Mouse (Mus musculus) neural tube, embryonic 15.5 days (tissue): ENCODE measurements at regions not wholly inside any gene's neighbourhood (a gene's known extent, or its start where the extent isn't known, plus 50 kb on each side); places are given as distances from the start of the nearest gene placed in this dataset.

Source experiments
- ATAC-seq: fragments of 200-750 bp; cut with Nextera tagmentation; 2 replicates; pipeline ENCODE4 v1.8.0; 2017; ENCODE audit warnings: mild to moderate bottlenecking, moderate TSS enrichment, moderate library complexity; ENCODE audit not compliant: low FRiP score
- H3K27ac ChIP-seq: fragments of 300-500 bp; sonication (generic); replicated peaks from 2 replicates; pipeline ENCODE4 v1.5.1; 2015; ENCODE audit warnings: mild to moderate bottlenecking, inconsistent platforms
- H3K27me3 ChIP-seq: fragments of 300-500 bp; sonication (generic); replicated peaks from 2 replicates; pipeline ENCODE4 v1.6.1; 2015; ENCODE audit warnings: inconsistent platforms
- H3K36me3 ChIP-seq: fragments of 300-500 bp; sonication (generic); 2 replicates; pipeline ENCODE4 v1.6.1; 2015; ENCODE audit warnings: inconsistent platforms
- H3K4me1 ChIP-seq: fragments of 300-500 bp; sonication (generic); 2 replicates; pipeline ENCODE4 v1.6.1; 2015; ENCODE audit warnings: inconsistent platforms
- H3K4me2 ChIP-seq: fragments of 300-500 bp; sonication (generic); 2 replicates; pipeline ENCODE4 v1.6.1; 2015; ENCODE audit warnings: inconsistent platforms, mild to moderate bottlenecking, moderate library complexity
- H3K4me3 ChIP-seq: fragments of 300-500 bp; sonication (generic); replicated peaks from 2 replicates; pipeline ENCODE4 v1.5.1; 2015; ENCODE audit warnings: mild to moderate bottlenecking, inconsistent platforms
- H3K9ac ChIP-seq: fragments of 300-500 bp; sonication (generic); replicated peaks from 2 replicates; pipeline ENCODE4 v1.6.1; 2015; ENCODE audit warnings: mild to moderate bottlenecking, inconsistent platforms
- H3K9me3 ChIP-seq: fragments of 300-500 bp; sonication (generic); replicated peaks from 2 replicates; pipeline ENCODE4 v1.6.1; 2016; ENCODE audit warnings: inconsistent platforms
- WGBS: fragments of 180-500 bp; shearing (Covaris S2); methylation state at CpG from one replicate; pipeline ENCODE4 v1.1.7; 2015; ENCODE audit warnings: mixed read lengths; 5-methylcytosine and 5-hydroxymethylcytosine counted together

- Histone ChIP-seq H3K36me3 (no peaks in the 10 kb centered on the region), H3K4me3 (no peak overlapping the region), H3K4me1 (no peaks in the 10 kb centered on the region), H3K27me3 (no peaks in the 10 kb centered on the region), H3K4me2 (no peak overlapping the region), H3K9me3 (no peaks in the 10 kb centered on the region), H3K9ac (no peak overlapping the region), H3K27ac (no peak overlapping the region)
- WGBS = 97% methylated on average over 2 of the region's 2 CpGs
- no peak for ATAC-seq
Measured at GRCm38 (mm10) chr4:84805431-84805830, 78.7 kb upstream of the Cntln start.

GRCm38 (mm10) chr4:84793156-84793919 is 90.8 kb upstream of the Cntln start:
- Histone ChIP-seq H3K27ac (no peak overlapping the region), H3K4me2 (no peak overlapping the region), H3K27me3 (no peaks in the 10 kb centered on the region), H3K4me1 (no peaks in the 10 kb centered on the region), H3K9me3 (0 out of 2 replicates have a peak, but pooled peaks cover 2% of the 10 kb centered on the region), H3K4me3 (no peak overlapping the region), H3K36me3 (no peaks in the 10 kb centered on the region), H3K9ac (no peak overlapping the region)
- ATAC-seq = no peak
- 82% methylated on average over 10 of the region's 10 CpGs for WGBS

GRCm38 (mm10) chr4:84786583-84786982 is 97.5 kb upstream of the Cntln start:
- H3K4me2 ChIP-seq = no peak overlapping the region
- no peak for ATAC-seq
- H3K4me1 ChIP-seq = no peaks in the 10 kb centered on the region
- no peaks in the 10 kb centered on the region for H3K9me3 ChIP-seq
- H3K4me3 ChIP-seq = no peak overlapping the region
- no peaks in the 10 kb centered on the region for H3K36me3 ChIP-seq
- WGBS = 65% methylated on average over 6 of the region's 6 CpGs
- no peaks in the 10 kb centered on the region for H3K27me3 ChIP-seq
- H3K27ac ChIP-seq = no peak overlapping the region
- no peak overlapping the region for H3K9ac ChIP-seq

- Histone ChIP-seq H3K36me3 (no peaks in the 10 kb centered on the region), H3K4me2 (no peak overlapping the region), H3K27ac (no peak overlapping the region), H3K4me3 (no peak overlapping the region), H3K4me1 (peaks cover 8% of the 10 kb centered on the region), H3K9ac (no peak overlapping the region), H3K9me3 (no peaks in the 10 kb centered on the region), H3K27me3 (no peaks in the 10 kb centered on the region)
- ATAC-seq = 0 out of 2 replicates have a peak, but pooled peaks have one; percentile 53
- WGBS = 32% methylated on average over 11 of the region's 11 CpGs
Measured at GRCm38 (mm10) chr4:84768161-84768560, 93.1 kb upstream of the Bnc2 start.

- H3K4me3 ChIP-seq = no peak overlapping the region
- 55% methylated on average over 11 of the region's 11 CpGs for WGBS
- no peaks in the 10 kb centered on the region for H3K36me3 ChIP-seq
- H3K9me3 ChIP-seq = no peaks in the 10 kb centered on the region
- H3K4me2 ChIP-seq = no peak overlapping the region
- no peaks in the 10 kb centered on the region for H3K27me3 ChIP-seq
- H3K4me1 ChIP-seq = peaks cover 8% of the 10 kb centered on the region
- no peak overlapping the region for H3K27ac ChIP-seq
- ATAC-seq = no peak
- H3K9ac ChIP-seq = no peak overlapping the region
Measured at GRCm38 (mm10) chr4:84766708-84767425, 91.8 kb upstream of the Bnc2 start.

GRCm38 (mm10) chr4:84757172-84757571 is 82.1 kb upstream of the Bnc2 start:
- Histone ChIP-seq H3K27ac (no peak overlapping the region), H3K27me3 (no peaks in the 10 kb centered on the region), H3K9me3 (no peaks in the 10 kb centered on the region), H3K9ac (no peak overlapping the region), H3K4me3 (no peak overlapping the region), H3K36me3 (no peaks in the 10 kb centered on the region), H3K4me2 (no peak overlapping the region), H3K4me1 (no peaks in the 10 kb centered on the region)
- no peak for ATAC-seq
- WGBS = 97% methylated on average over 5 of the region's 5 CpGs

GRCm38 (mm10) chr4:84752613-84753185 is 77.6 kb upstream of the Bnc2 start:
- Histone ChIP-seq H3K9ac (no peak overlapping the region), H3K4me3 (no peak overlapping the region), H3K4me2 (no peak overlapping the region), H3K27ac (no peak overlapping the region), H3K4me1 (no peaks in the 10 kb centered on the region), H3K27me3 (no peaks in the 10 kb centered on the region), H3K9me3 (no peaks in the 10 kb centered on the region), H3K36me3 (no peaks in the 10 kb centered on the region)
- ATAC-seq = no peak
- 75% methylated on average over 8 of the region's 8 CpGs for WGBS

GRCm38 (mm10) chr4:84741301-84741700 is 66.2 kb upstream of the Bnc2 start:
- no peak overlapping the region for H3K4me3 ChIP-seq
- 45% methylated on average over 2 of the region's 2 CpGs for WGBS
- no peak overlapping the region for H3K9ac ChIP-seq
- H3K4me2 ChIP-seq = no peak overlapping the region
- no peaks in the 10 kb centered on the region for H3K36me3 ChIP-seq
- no peaks in the 10 kb centered on the region for H3K9me3 ChIP-seq
- H3K4me1 ChIP-seq = no peaks in the 10 kb centered on the region
- no peak overlapping the region for H3K27ac ChIP-seq
- no peaks in the 10 kb centered on the region for H3K27me3 ChIP-seq
- no peak for ATAC-seq

GRCm38 (mm10) chr4:84740816-84741215 is 65.7 kb upstream of the Bnc2 start:
- Histone ChIP-seq H3K4me2 (no peak overlapping the region), H3K27me3 (no peaks in the 10 kb centered on the region), H3K9ac (no peak overlapping the region), H3K4me1 (no peaks in the 10 kb centered on the region), H3K27ac (no peak overlapping the region), H3K9me3 (no peaks in the 10 kb centered on the region), H3K36me3 (no peaks in the 10 kb centered on the region), H3K4me3 (no peak overlapping the region)
- ATAC-seq = no peak
- WGBS = 81% methylated on average over 3 of the region's 3 CpGs
